Mouse (Mus musculus) effector memory CD4-positive, alpha-beta T cell, adult 5 months (primary cell): Measurements from ENCODE around the gene Prmt2. TPM values are rescaled to one million over a fixed set of nuclear protein-coding genes. Genes with fewer than 3 reads are reported as not detected.

Source experiments
- polyA plus RNA-seq: library from polyadenylated mRNA; unstranded; fragments of 100-300 nt; shearing (Covaris generic); gene quantifications from one replicate; pipeline ENCODE4 v1.2.1, GENCODE M21; 2017

The Prmt2 gene
- 17.3 TPM for polyA plus RNA-seq

GRCm38 (mm10) chr10:76237341-76238225 is at the start of gene Prmt2:
TSS of gene Prmt2 (minus strand) at chr10:76237865.

GRCm38 (mm10) chr10:76253536-76253935 is 15.9 kb upstream of the Prmt2 start, which contains the start of gene S100b:
TSS of gene S100b (plus strand) at chr10:76253853.

Other genes with a start within 250 kb of the Prmt2 start
- 25.1 TPM for gene Zfp280b, start 205.2 kb downstream of the Prmt2 start, polyA plus RNA-seq
- not detected for gene Slc5a4b, start 126.9 kb downstream of the Prmt2 start, polyA plus RNA-seq
- gene Slc5a4a, start 90.4 kb downstream of the Prmt2 start, polyA plus RNA-seq: not detected
- not detected for gene S100b, start 16.0 kb upstream of the Prmt2 start, polyA plus RNA-seq
- gene Dip2a, start 107.4 kb upstream of the Prmt2 start, polyA plus RNA-seq: 5.9 TPM
- gene AC141477.1, start 202.6 kb upstream of the Prmt2 start, polyA plus RNA-seq: 15.0 TPM
- 28.3 TPM for gene Pcnt, start 204.9 kb upstream of the Prmt2 start, polyA plus RNA-seq
- gene 2610028H24Rik, start 211.2 kb upstream of the Prmt2 start, polyA plus RNA-seq: not detected
- 62.4 TPM for gene Mcm3ap, start 231.1 kb upstream of the Prmt2 start, polyA plus RNA-seq
- 1.0 TPM for gene Ybey, start 231.2 kb upstream of the Prmt2 start, polyA plus RNA-seq